Mouse (Mus musculus) embryo, embryonic 9.5 days (tissue): ENCODE data around the gene Gss.
"Not testable (repeated sequence)": the region's sequence is repeated elsewhere in the genome, so short reads cannot be mapped to it uniquely, and the experiment has no call there.

ENCODE experiments used
- DNase-seq: peaks from one replicate; pipeline ENCODE4 v3.0.0-alpha.2; 2017; ENCODE audit errors: extremely low spot score

The Gss gene

DNA sequence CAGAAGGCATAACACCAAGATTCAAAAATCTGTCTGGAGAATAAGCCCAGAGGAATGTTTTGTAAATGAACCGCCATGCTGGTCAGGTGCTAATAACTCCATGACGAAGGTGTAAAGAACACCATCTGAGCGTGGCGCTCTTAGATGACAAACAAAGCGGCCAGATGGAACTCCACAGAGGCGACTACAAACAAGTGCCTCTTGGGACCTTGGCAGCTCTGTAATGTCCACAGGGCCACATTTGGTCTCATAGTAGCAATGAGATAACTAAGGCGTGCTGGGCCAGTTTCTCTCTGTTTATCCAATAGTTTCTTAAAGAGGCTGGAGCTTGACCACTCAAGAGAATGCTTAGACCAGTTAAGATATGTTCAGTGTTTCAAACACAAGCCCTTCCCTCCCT, 18.6 kb downstream of the Gss start:
- DNase-seq = no peak

DNA sequence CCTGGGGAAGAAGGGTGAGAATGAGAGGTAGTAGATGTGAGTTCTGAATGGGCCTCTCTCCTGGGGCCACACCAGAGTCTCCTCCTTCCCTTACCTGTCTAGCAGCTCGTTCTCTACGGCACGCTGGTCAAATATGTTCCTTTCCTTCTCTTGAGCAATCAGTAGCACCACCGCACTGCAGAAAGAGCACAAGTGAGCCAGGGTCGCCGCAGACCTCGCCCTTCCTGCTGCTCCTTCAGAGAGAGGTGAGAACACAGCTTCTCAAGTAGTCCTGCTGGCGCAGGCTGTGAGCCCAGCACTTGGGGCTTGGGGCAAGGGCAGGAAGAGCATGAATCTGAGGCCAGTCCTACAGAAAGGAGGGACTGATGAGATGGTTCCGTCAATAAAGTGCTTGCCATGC, 19.6 kb downstream of the Gss start:
- no peak for DNase-seq

DNA sequence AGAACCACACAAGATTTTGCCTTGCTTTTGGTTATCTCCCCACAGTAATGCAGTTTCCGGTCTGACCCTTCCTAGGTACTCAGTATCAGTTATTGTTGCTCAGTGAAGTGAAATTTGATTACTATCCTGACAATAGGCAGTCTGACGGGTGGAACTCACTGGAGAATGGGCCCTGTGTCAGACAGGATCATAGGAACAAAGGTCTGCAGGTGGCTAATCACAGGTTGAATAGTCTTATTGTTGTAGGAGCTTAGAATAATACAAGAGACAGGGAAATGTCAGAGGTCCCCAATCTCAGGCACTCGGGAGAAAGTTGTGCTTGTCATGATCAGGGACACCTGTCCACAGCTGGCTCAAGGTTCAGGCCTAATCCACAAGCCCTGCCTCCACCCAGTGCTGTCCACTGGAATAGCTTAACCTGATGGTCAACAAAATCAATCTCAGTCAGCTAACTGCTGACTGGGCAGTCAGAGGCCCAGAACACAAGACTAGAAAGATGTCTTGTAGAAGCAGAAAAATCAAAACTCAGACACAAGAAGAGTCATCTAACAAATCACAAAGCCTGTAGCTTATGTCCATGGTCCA, 23.3 kb downstream of the Gss start:
- no peak for DNase-seq

DNA sequence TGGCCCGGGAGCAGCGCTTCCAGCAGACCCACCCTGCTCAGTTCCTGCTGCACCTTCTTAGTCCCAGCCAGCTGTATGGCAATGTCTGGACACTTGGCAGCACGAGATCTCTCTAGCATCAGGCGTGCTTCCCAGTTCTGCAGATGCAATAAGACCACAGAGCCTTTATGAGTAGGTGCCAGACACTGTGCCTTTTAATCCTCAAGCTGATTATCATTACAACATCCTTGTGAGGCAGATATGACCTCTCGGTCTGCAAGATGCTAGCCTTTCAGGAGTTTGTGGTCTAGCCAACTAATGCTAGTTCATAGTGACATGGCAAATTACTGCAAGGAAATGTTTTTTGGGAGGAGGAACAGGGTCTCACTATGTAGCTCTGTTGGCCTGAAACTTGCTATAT, 24.9 kb downstream of the Gss start:
- DNase-seq = no peak

DNA sequence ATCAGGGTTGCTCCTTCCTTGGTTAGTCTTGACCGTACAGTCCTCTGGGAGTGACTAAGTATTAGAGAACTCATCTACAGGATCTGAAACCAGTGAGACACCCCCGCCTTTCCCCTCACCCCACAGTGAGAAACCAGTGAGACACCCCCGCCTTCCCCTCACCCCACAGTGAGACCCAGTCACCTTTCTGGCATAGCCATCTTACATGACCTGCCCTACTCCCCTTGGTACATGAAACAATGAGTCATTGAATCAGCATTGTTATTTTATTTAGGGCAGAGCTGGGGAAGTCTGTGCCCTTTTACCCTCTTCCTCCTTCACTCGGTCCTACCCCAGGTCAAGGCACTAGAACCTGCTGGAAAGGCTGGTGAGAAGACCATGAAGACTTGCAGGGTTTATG, 29.7 kb downstream of the Gss start:
- no peak for DNase-seq

DNA sequence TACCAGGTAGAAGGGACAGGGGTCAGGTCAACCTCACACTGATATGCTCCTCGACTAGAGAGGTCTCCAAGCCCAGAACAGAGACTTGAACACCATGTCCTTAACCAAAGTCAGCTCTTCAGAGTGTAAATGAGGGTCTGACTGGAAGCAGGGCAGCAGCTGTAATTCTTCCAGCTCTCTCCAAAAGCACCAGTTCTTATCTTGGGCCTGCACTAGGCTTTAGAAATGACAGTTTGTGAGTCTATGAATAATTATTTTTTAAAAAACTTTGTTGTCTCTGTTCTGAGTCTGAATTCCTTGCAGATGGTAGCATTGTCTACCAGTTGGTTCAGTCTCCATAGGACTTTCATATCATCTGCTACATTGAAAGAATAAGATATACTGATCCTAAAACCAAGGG, 30.4 kb downstream of the Gss start:
- no peak for DNase-seq

DNA sequence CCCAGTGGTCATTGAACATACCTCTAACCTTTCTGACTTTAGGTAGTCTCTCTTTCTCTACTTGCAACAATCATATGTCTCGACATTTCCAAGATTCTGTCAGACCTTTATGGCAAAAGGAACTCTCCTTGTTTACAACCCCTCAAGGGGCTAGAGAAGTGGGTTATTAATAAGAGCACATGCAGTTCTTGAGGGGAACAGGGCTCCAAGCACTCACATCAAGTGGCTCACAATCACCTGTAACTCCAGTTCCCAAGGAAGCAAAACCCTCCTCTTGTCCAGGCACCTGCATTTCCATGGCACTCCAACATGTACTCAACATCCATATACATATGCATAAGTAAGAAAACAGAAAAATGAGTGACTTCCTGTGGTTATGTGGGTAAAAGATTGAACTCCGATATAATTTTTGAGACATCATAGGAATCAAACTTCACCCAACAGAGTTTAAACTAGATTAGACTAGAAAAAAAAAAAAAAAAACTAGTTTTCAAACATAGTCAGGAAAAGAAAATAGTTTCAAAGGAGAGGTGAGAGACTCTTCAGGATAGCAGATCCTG, 38.1 kb downstream of the Gss start:
- DNase-seq = no peak

DNA sequence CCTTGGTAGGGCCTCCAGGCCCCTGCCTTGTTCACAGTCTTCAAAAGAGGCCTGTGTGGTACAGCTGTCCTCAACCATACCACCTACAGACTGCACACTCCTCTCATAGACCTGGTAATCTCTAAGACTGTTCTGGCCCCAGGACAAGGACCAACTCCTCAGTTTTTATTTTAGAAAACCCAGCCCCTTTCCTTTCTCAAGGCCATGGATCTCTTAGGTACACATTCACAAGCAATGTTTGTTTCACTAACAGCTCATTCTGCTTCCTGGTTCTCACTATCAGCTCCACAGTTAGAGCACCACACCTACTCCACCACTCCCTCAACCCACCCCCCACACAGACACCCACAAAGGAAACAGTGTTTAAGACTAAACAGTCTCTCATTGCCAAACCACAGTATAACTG, 39.7 kb downstream of the Gss start:
- no peak for DNase-seq

DNA sequence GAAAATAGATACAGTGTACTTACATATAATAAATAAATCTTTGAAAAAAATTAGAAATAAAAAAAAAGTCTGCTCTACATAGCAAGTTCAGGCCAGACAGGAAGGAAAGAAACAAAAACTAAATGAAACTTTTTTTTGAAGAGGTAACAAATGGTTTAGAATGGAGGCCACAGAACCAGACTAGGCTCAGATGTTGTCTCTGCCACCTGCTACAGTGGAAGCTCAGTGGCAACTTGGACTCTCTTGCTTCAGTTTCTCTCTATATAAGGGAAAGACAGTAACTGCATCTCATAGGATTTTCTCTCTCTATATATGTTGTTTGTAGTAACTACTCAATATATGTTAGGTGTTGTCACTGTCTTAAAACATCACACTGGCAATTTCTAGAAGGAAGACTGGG, 40.3 kb downstream of the Gss start:
- no peak for DNase-seq

DNA sequence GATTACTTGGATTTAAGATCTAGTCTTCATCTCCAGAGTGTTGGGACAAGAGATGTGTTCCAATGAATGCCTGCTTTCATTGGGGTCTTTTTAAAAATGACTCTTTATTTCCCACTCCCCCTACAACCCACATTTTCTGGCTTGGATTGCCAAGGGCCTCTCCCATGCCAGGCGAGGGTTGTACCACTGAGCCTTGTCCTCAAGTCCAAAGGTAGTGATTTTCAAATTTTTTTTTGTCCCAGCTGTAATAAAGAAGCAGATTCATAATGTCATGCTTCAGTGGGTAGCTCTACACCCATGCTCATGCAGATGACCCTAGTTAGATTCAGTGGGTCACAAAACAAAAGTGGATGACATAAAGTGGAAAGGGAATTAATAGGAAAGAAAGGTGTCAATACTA, 45.7 kb downstream of the Gss start:
- DNase-seq = no peak

DNA sequence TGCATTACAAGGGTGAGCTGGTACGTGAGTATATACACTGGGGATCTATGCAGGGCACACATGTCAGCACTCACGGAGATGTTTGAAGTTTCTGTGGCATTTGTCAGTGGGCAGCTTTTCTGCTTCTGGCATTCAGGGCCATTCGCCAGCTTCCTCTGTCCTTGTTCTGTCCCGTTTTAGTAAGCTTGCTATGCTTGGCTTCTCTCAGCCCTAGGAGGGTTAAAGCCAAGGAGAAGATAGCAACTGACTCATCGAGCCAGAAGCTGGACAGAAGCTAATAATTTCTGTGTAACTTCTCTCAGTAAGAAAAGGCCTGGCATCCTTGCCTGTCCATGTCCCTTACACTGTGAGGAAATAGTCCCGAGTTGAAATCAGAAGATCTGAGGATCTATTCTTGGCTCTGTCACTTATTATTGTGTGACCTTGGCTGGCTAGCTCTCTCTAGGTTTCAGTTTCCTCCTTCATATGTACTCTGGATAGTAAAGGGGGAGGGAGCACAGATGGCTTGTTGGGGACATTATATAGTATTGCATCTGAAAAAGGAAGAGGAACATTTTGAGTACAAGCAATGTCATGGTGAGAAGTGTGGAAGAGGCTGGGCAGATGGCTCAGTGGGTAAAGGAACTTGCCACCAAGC, 51.7 kb downstream of the Gss start:
- DNase-seq = no peak

DNA sequence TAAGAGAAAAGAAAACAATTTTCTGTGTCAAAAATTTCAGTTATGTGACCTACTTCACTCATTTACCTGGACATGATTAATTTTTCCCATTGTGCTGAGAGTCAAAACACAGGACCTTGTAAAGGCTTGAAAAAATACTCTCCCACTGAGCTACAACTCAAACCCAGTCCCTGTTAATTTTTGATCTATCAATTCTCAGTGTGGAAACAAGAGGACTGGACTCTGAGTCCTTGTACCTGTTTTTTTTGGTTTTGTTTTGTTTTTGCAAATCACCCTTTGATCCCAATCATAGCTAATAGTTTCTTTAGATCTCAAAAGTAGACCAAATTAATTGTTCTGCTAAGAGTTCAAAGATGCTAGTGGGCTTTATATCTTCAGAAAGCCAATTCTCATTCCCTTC, 52.9 kb downstream of the Gss start:
- DNase-seq = no peak

DNA sequence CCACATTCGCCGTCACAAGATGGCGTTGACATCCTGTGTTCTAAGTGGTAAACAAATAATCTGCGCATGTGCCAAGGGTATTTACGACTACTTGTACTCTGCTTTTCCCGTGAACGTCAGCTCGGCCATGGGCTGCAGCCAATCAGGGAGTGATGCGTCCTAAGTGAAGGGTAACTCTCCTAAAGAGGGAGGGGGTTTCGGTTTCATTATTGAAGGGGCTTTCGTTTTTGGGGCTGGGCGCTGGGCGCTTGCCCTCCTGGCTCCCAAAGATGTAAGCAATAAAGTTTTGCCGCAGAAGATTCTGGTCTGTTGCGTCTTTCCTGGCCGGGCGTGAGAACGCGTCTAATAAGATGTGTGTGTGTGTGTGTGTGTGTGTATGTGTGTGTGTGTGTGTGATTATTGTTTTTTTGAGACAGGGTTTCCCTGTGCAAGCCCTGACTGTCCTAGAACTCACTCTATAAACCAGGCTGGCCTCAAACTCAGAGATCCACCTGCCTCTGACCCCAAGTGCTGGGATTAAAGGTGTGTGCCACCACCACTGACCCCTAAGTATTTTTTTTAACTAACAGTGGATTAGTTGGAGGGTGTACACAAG, 54.0 kb downstream of the Gss start:
- not testable (repeated sequence) for DNase-seq

DNA sequence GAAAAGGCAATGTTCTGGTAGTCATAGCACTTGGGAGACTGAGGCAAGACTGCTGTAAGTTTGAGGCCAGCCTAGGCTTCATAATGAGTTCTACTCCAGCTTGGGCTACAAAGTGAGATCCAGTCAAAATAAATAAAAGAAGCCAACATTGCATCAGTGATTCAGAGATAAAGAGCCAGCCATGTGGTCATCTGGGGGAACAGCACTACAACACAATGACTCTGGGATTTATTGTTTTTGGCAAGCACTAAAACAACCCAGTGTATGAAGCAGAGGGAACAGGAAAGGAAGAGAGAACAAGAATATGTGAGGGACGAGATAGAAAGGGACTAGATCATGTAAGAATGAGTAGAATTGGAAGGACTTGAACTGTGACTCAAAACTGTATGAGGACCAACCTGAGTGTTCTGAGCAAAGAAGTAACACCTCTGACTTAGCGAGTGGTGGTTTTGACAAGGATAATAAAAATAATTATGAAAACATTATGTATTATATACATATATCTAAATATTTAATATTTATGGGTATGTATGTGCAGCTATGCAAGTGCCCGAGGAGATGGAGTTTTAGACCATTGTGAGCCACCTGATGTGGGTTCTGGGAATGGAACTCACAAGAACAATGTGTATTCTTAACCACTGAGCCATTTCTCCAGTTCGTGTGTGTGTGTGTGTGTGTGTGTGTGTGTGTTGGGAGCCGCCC, 54.7 kb downstream of the Gss start:
- no peak for DNase-seq

DNA sequence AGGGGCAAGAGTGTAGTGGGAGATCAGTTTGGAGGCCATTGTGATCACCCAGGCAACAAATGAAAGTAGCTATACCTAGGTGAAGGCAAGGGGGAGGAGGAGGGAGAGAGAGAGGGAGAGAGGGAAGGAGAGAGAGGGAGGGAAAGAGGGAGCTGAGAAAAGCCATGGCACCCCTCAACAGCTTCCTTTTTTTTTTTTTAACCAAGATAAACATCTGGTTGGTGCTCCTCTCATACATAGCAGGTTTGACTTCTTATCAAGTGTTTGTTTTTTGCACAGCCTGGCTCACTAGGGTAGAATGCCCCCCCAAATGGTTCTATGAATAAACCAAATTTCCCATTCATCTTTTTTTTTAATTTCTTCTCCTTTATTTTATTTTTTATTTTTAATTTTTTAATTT, 56.3 kb downstream of the Gss start:
- DNase-seq = no peak

DNA sequence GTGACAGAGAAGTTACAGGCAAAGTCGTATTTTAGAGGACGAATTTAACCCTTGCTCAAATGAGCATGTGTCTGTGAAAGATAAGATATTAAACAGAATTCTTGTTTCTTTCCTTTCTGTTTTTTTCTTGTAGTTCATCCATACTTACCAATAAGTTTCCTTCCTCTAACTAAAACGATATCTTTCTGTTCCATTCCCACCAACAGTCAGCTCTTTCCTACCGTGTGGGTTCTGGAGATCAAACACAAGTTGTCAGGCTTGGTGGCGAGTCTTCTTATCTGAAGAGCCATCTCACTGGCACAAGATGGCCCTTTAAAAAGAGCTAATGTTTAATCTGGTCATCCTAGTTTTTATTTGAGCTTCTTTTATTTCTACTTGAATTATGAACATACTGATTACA, 65.2 kb downstream of the Gss start:
- DNase-seq = no peak

DNA sequence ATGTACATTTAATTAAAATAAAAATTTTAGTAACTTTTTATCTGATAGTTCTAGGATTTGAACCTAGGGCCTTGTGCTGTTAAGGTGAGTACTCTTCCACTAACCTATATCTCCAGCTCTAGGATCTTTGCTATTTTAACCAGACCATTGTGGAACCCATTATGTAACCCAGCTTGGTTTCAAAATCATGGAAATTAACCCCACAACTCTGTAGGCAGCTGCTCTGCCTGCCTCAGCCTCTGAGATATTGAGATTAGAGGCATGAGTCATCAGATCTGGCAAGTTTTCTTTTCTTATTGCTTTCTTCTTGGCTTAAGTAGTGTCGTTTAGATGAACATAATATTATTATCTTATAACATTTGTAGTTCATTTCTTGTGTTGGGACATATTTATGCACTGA, 68.2 kb downstream of the Gss start:
- no peak for DNase-seq

DNA sequence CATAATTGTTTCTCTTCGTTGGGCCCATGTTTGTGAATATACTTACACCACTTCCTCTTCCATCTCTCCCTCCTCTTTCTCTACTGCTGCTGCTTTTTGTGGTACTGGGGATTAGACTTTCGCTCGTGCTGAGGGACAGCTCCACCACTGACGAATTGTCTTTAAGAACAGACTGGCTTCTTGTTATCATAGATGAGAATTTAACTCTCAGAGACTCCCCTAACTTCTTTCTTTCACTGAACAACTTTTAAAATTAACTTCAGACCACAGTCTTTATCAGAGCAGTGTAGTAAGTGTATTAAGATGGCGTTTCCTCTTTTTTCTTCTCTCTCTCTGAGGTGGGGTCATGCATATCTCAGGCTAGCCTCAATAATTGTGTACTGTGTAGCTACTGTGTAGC, 68.9 kb downstream of the Gss start:
- no peak for DNase-seq

DNA sequence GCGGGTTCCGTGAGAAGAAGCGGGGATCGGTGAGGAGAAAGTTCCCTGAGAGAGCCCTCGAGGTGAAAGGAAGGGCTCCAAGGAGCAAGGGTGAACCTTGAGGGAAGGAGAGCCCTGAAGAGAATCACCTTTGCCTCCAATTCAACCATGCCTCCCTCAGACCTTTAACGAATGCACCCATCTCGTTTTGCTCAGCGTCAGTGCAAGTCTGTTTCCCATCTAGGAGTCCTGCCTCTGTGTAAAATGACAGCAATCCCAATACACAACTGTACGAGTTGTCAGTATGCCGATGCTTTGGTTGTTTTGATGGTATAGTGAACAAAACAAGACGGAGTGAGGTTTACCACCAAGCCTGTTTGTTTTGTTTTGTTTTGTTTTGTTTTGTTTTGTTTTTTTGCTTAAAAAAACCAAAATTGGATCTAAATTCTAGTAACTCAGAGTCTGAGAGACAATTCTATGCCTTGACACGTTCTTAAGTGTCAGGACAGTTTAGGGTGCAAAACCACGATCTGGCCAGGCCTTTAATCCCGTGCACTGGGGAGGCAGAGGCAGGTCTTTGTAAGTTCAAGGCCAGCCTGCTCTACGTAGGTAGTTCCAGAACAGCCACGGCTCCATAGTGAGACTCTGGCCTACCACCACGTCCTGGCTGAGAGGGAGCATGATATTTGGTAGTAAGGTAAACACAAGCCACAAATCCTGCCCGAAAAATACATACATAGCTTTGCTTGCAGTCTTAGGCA, 73.9 kb downstream of the Gss start:
- DNase-seq = no peak

DNA sequence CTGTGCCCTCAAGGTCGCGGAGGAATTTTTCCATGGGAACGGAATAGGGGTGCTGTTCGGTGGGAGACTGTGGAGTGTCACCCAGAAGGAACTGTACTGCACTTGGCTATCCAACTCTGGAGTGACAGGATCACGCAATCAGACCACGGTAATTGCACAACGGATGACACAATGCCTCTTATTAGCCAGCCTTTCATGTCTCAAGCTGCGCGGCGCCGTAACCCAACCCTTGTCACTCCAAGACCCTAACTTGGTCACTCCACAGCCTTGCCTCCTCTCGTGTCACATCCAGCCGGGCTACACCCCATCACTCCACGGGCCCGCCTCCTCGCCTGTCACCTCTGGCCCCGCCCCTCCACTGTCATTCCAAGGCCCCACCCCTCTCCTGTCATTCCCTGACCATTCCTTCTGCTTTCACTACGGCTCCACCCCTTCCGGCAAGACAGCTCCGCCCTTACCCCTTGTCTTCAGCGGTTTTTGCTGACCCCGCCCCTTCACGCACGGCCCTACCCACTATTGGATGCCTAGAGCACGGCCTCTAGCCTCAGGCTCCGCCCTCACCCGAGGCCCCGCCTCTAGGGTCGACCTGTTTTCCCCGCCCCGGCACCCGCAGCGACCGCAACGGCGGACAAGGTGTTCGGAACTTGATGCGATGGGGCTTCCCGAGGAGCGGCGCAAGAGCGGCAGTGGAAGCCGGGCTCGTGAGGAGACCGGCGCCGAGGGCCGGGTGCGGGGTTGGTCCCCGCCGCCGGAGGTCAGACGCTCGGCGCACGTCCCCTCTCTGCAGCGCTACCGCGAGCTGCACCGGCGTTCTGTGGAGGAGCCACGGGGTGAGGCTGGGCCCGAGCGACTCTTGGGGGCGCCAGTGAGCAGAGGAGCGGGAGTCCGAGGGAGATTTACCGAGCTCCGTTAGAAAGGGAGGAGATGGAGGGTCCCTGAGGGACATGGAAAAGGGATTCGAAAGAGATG, 74.9 kb downstream of the Gss start, which contains the start of the genes Acss2 and Ggt7:
TSS of gene Acss2 (plus strand) at position 494 of the 969 bp plus-strand sequence.
TSS of gene Ggt7 (minus strand) at position 783 of the 969 bp plus-strand sequence.
- DNase-seq = peak; percentile 98

DNA sequence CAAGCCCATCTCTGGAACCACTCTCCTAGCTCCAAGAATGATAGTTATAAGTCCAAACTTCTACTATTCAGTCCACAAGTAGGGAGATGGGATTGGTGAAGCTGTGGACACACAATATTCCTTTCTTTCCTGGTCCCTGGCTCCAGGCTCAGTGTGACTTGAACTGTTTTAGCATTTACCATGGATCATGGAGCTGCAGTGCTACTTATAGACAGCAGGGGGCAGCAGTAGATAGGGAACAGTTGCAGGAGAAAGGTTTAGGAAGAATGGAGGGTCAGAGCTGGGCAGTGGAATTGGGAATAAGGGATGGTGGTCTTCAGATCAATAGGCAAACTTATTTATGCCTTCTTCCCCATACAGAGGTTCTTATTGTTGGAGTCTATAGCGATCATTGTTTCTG, 76.7 kb downstream of the Gss start:
- DNase-seq = peak; percentile 67
